Mouse (Mus musculus) stomach, postnatal 0 days (tissue): ENCODE data around the gene Rexo4.

Experiments used
- CTCF ChIP-seq: IDR thresholded peaks from 2 replicates; pipeline ENCODE4 v1.5.1; 2016; ENCODE audit warnings: antibody characterized with exemption, low read depth, mild to moderate bottlenecking, moderate library complexity
- EP300 ChIP-seq: optimal IDR thresholded peaks from 2 replicates; pipeline ENCODE3; 2016; ENCODE audit warnings: antibody characterized with exemption

DNA sequence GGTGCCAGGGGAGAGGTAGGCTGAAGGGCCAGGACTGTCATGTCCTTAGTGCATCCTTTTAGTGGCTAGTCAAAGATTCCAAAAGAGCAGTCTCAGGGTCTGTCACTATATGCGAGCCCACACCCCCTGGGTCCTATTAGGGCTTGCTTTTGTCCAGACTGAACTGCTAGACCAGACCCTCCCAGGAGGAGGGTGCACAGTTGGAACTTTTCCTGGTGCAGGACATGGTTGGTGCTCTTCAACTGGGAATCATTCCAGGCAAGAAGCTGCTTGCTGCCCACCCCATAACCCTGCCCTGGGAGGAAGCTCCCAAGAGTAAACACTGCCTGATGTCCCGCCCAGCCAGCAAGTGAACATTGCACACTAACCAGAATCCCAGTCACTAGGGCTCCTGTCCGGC is 8.9 kb upstream of the Rexo4 start, which contains the start of gene Adamts13:
- no peak for TF ChIP-seq EP300
- no peak for TF ChIP-seq CTCF
